Mouse (Mus musculus): ENCODE data around the gene Rplp0. TPM values are rescaled to one million over a fixed set of nuclear protein-coding genes. Genes with fewer than 3 reads are reported as not detected.

Gene Rplp0
- polyA plus RNA-seq, 1 experiment from 2014 or later = 1,038 TPM

DNA sequence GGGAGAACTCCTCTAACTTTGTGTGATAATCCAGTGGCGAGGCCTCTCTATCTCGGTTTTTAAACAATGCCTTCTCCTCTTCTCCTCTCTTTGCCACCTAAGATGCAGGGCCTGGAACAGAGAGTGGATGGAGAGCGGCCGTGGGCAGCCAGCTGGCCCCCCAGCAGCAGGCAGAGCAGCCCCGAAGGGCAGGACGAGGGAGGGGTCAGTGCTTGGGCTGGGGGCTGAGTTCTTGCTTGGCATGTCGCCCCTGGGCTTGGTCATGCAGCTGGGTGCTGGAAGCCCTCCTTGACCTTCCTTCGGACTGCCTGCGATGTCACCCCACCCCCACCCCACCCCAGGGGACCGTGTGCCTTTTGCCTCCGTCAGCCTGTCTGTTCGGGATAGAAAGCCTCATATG, 7.9 kb upstream of the Rplp0 start:
- DNase-seq (no peak), ATAC-seq (ENCODE audit: low FRiP score, low TSS enrichment) (no peak)
- H3K9ac ChIP-seq (replicated peaks; ENCODE audit: low read length) = no peak overlapping the region
- H3K27ac ChIP-seq (replicated peaks; ENCODE audit: low read depth, low read length) = no peak overlapping the region
- H3K9me3 ChIP-seq (ENCODE audit: control insufficient read depth, low read length) = no peaks in the 10 kb centered on the region
- no peak overlapping the region for H3K4me2 ChIP-seq (ENCODE audit: low read length)
- no peak overlapping the region for H3K4me3 ChIP-seq (replicated peaks; ENCODE audit: low read depth, low read length)
- peaks cover 49% of the 10 kb centered on the region for H3K36me3 ChIP-seq (ENCODE audit: control insufficient read depth, insufficient read depth, low read length)
- 71% methylated on average over 12 of the region's 12 CpGs for WGBS
- no peaks in the 10 kb centered on the region for H3K27me3 ChIP-seq (ENCODE audit: control insufficient read depth, insufficient read depth, low read length)
- H3K4me1 ChIP-seq (ENCODE audit: control insufficient read depth, insufficient read depth, low read length) = no peaks in the 10 kb centered on the region

DNA sequence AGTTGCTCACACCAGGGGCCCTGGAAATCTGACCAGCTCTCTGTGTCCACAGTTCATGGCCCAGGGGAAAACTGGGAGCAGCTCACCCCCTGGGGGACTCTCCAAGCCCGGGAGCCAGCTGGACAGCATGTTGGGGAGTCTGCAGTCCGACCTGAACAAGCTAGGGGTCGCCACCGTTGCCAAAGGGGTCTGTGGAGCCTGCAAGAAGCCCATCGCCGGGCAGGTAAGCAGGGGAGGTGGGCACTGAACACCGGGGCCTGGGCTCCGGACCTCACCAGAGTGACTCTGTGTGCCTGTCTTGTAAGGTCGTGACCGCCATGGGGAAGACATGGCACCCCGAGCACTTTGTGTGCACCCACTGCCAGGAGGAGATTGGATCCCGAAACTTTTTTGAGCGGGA, 7.5 kb upstream of the Rplp0 start:
- no peak overlapping the region for H3K27ac ChIP-seq (replicated peaks; ENCODE audit: low read depth, low read length)
- no peaks in the 10 kb centered on the region for H3K9me3 ChIP-seq (ENCODE audit: control insufficient read depth, low read length)
- H3K4me3 ChIP-seq (replicated peaks; ENCODE audit: low read depth, low read length) = no peak overlapping the region
- no peaks in the 10 kb centered on the region for H3K4me1 ChIP-seq (ENCODE audit: control insufficient read depth, insufficient read depth, low read length)
- ATAC-seq (ENCODE audit: low FRiP score, low TSS enrichment) (no peak), DNase-seq (no peak)
- no peak overlapping the region for H3K9ac ChIP-seq (replicated peaks; ENCODE audit: low read length)
- H3K4me2 ChIP-seq (ENCODE audit: low read length) = no peak overlapping the region
- WGBS = 88% methylated on average over 13 of the region's 13 CpGs
- peaks cover 46% of the 10 kb centered on the region for H3K36me3 ChIP-seq (ENCODE audit: control insufficient read depth, insufficient read depth, low read length)
- no peaks in the 10 kb centered on the region for H3K27me3 ChIP-seq (ENCODE audit: control insufficient read depth, insufficient read depth, low read length)

DNA sequence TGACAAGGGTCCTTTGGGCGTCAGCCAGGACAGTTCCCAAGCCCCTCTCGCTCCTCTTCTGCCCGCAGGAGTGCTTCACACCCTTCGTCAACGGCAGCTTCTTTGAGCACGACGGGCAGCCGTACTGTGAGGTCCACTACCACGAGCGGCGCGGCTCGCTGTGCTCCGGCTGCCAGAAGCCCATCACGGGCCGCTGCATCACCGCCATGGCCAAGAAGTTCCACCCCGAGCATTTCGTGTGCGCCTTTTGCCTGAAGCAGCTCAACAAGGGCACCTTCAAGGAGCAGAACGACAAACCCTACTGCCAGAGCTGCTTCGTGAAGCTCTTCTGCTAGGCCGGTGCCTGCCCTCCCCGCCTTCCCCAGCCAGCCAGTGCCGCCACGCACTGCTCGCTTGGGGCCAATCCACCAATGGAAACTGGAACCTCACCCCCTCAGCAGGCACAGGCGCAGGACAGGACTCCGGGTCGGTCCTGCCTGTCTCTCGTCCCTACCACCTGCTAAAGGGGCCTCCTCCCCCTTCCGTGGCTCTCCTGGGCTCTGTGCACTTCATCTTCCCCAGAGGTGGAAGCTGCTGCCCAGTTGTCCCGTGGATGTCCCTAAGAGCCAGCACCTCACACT, 5.4 kb upstream of the Rplp0 start:
- Histone ChIP-seq H3K9ac (replicated peaks; ENCODE audit: low read length) (no peak overlapping the region), H3K36me3 (ENCODE audit: control insufficient read depth, insufficient read depth, low read length) (peaks cover 30% of the 10 kb centered on the region), H3K27ac (replicated peaks; ENCODE audit: low read depth, low read length) (no peak overlapping the region), H3K4me3 (replicated peaks; ENCODE audit: low read depth, low read length) (no peak overlapping the region), H3K27me3 (ENCODE audit: control insufficient read depth, insufficient read depth, low read length) (no peaks in the 10 kb centered on the region), H3K4me2 (ENCODE audit: low read length) (no peak overlapping the region), H3K9me3 (ENCODE audit: control insufficient read depth, low read length) (no peaks in the 10 kb centered on the region), H3K4me1 (ENCODE audit: control insufficient read depth, insufficient read depth, low read length) (no peaks in the 10 kb centered on the region)
- WGBS = 83% methylated on average over 33 of the region's 33 CpGs
- ATAC-seq (ENCODE audit: low FRiP score, low TSS enrichment) = no peak
- no peak for DNase-seq

DNA sequence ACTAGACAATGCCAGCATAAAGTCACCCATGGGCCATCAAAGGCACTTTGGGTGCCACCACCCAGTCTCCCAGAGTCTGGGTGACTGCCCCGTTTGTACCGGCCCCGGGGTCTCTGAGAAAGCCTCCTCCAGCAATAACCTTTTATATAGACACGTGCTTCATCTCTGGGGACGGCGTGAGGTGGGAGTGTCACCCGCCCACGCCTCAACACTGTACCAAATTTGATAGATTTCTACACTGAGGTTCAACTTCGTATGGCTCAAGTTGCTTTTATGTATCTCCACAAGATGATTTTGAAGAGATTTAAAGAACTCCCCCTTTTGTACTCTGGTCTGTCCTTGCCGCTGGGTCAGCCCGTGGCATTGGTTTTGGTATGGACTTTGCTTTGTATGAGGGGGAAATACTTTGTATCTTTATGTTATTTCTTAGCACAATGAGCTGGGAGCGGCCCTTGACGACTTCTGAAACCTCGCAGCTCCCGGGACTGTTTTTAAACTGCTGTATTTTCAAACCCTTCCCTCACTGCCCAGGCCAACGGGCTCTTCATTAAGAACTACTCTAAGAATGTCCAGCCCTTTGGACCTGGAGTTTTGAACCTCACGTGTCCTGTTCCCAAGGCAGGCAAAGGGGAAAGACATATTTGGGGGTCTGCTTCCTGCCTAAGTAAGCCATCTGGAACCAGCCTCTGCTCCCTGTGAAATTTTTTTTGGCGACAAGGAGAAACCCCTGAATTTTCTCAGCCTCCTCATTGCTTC, 4.6 kb upstream of the Rplp0 start:
- DNase-seq (no peak), ATAC-seq (ENCODE audit: low FRiP score, low TSS enrichment) (no peak)
- Histone ChIP-seq H3K4me2 (ENCODE audit: low read length) (no peak overlapping the region), H3K4me1 (ENCODE audit: control insufficient read depth, insufficient read depth, low read length) (no peaks in the 10 kb centered on the region), H3K4me3 (replicated peaks; ENCODE audit: low read depth, low read length) (no peak overlapping the region), H3K9ac (replicated peaks; ENCODE audit: low read length) (no peak overlapping the region), H3K27me3 (ENCODE audit: control insufficient read depth, insufficient read depth, low read length) (no peaks in the 10 kb centered on the region), H3K36me3 (ENCODE audit: control insufficient read depth, insufficient read depth, low read length) (peaks cover 26% of the 10 kb centered on the region), H3K27ac (replicated peaks; ENCODE audit: low read depth, low read length) (no peak overlapping the region), H3K9me3 (ENCODE audit: control insufficient read depth, low read length) (no peaks in the 10 kb centered on the region)
- 93% methylated on average over 18 of the region's 18 CpGs for WGBS

DNA sequence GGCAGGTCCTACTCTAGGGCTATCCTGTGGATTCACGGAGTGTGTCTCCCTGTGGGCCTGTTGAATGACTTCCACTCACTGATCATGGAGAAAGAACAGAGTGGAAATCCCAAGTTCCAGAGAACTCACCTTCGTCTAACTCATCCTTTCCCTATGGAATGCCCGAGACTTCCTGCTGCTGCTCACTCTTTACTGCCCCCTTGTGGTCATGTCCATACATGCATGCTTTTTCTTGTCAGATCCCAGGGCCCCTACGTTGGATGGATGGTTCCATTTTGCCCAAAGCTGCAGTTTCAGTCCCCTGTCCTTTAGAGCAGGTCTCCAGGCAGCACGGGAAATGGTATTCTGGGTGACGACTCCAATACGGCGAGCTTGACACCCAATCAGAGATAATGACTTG, 3.0 kb upstream of the Rplp0 start:
- WGBS = 12% methylated on average over 8 of the region's 8 CpGs
- Histone ChIP-seq H3K4me3 (replicated peaks; ENCODE audit: low read depth, low read length) (no peak overlapping the region), H3K36me3 (ENCODE audit: control insufficient read depth, insufficient read depth, low read length) (peaks cover 32% of the 10 kb centered on the region), H3K9me3 (ENCODE audit: control insufficient read depth, low read length) (no peaks in the 10 kb centered on the region), H3K9ac (replicated peaks; ENCODE audit: low read length) (no peak overlapping the region), H3K4me2 (ENCODE audit: low read length) (no peak overlapping the region), H3K27me3 (ENCODE audit: control insufficient read depth, insufficient read depth, low read length) (no peaks in the 10 kb centered on the region), H3K27ac (replicated peaks; ENCODE audit: low read depth, low read length) (no peak overlapping the region), H3K4me1 (ENCODE audit: control insufficient read depth, insufficient read depth, low read length) (peaks cover 9% of the 10 kb centered on the region)
- DNase-seq = peak; percentile 86
- no peak for ATAC-seq (ENCODE audit: low FRiP score, low TSS enrichment)

DNA sequence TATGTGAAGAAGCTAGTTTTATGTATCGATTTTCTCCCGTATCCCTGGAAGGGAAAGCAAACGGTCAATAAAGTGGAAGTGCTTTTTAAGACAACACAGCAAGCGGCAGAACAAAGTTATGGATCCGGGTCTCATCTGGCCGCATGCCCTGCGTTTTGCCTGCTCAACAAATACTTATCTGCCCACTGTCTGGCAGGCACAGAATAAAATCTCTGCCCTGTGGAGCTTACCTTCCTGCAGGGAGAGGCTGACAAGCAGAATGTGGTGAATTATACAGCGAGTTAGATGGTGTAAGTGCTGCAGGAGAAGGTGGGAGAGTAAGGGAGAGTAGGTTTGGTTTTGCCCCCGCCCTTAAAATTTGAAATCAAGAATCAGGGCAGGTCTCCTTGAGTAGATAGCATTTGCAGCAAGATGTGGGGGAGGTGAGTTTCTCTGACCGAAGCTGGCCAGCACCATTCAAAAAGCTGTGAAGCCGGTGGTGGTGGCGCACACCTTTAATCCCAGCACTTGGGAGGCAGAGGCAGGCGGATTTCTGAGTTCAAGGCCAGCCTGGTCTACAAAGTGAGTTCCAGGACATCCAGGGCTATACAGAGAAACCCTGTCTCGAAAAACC, 979 bp upstream of the Rplp0 start:
- Histone ChIP-seq H3K36me3 (ENCODE audit: control insufficient read depth, insufficient read depth, low read length) (peaks cover 39% of the 10 kb centered on the region), H3K4me2 (ENCODE audit: low read length) (no peak overlapping the region), H3K27me3 (ENCODE audit: control insufficient read depth, insufficient read depth, low read length) (no peaks in the 10 kb centered on the region), H3K9ac (replicated peaks; ENCODE audit: low read length) (no peak overlapping the region), H3K9me3 (ENCODE audit: control insufficient read depth, low read length) (no peaks in the 10 kb centered on the region), H3K27ac (replicated peaks; ENCODE audit: low read depth, low read length) (no peak overlapping the region), H3K4me1 (ENCODE audit: control insufficient read depth, insufficient read depth, low read length) (peaks cover 9% of the 10 kb centered on the region), H3K4me3 (replicated peaks; ENCODE audit: low read depth, low read length) (no peak overlapping the region)
- WGBS = 93% methylated on average over 14 of the region's 14 CpGs
- DNase-seq = no peak
- ATAC-seq (ENCODE audit: low FRiP score, low TSS enrichment) = no peak

DNA sequence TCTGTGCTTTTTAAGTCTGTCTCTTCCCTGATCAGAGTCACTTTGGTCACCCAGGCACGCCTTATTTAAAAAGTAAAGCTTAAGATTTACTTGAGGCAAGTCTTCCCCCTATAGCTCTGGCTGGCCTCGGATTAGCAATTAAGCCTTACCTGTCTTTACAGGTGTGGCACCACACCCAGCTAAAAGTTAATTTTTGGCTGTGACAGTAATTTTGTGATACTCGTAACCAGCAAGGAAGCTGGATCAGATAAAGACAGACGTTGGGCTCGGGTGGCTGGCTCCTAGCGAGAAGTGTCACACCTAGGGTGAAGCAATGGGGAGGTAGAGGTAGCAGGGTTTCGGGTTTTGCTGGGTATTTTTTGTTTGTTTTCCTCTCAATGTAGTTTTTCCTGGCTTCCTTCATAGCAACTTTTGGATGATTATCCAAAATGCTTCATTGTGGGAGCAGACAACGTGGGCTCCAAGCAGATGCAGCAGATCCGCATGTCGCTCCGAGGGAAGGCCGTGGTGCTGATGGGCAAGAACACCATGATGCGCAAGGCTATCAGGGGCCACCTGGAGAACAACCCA, 1.2 kb downstream of the Rplp0 start:
- Histone ChIP-seq H3K27me3 (ENCODE audit: control insufficient read depth, insufficient read depth, low read length) (no peaks in the 10 kb centered on the region), H3K36me3 (ENCODE audit: control insufficient read depth, insufficient read depth, low read length) (peaks cover 35% of the 10 kb centered on the region), H3K4me1 (ENCODE audit: control insufficient read depth, insufficient read depth, low read length) (peaks cover 14% of the 10 kb centered on the region), H3K9me3 (ENCODE audit: control insufficient read depth, low read length) (no peaks in the 10 kb centered on the region), H3K27ac (replicated peaks; ENCODE audit: low read depth, low read length) (no peak overlapping the region), H3K4me3 (replicated peaks; ENCODE audit: low read depth, low read length) (peak overlapping the region; percentile 70), H3K9ac (replicated peaks; ENCODE audit: low read length) (peak overlapping the region; percentile 90), H3K4me2 (ENCODE audit: low read length) (peak overlapping the region; percentile 73)
- 47% methylated on average over 13 of the region's 13 CpGs for WGBS
- no peak for ATAC-seq (ENCODE audit: low FRiP score, low TSS enrichment)
- no peak for DNase-seq

DNA sequence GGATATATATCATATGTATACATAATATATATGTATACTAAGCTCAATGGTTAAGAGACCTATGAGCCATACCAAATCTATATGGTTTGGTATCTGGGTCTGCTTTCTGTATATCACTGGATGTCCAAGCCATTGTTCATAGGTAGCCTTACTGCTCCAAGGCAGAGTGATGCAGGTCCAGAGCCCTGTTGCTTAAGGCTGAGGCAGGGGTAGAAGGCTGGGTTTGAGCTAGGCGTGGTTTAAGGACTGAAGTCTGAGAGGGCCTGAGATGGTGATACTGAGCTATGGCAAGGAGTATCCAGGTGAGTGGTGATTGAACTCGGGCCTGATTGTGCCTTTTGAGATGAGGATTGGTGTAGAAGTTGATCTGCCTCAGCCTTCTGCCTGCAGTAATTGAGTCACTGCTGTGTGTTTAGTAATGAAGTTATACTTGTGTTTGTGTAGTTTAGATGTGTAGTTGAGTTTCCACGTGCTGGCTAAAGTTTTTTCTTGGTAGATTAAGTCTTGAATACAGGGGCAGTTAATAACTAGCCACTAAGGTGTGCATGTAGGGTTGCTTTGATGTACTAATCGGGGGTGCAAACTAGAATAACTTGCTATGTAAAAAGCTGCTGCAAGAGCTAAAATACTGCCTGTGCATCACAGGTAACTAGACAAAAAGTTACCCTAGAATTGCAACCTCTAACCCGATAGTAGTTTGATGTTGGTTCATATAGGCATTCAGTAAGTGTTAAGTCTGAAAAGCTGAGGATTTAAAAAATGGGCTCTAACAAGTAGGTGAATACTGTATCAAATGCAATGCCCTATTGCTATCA, 4.7 kb downstream of the Rplp0 start:
- Histone ChIP-seq H3K4me3 (replicated peaks; ENCODE audit: low read depth, low read length) (peak overlapping the region; percentile 96; the same call in 1 of the 2 replicates), H3K4me2 (ENCODE audit: low read length) (peak overlapping the region; percentile 84), H3K36me3 (ENCODE audit: control insufficient read depth, insufficient read depth, low read length) (peaks cover 35% of the 10 kb centered on the region), H3K27me3 (ENCODE audit: control insufficient read depth, insufficient read depth, low read length) (no peaks in the 10 kb centered on the region), H3K9me3 (ENCODE audit: control insufficient read depth, low read length) (no peaks in the 10 kb centered on the region), H3K27ac (replicated peaks; ENCODE audit: low read depth, low read length) (no peak overlapping the region), H3K9ac (replicated peaks; ENCODE audit: low read length) (peak overlapping the region; percentile 88), H3K4me1 (ENCODE audit: control insufficient read depth, insufficient read depth, low read length) (peaks cover 19% of the 10 kb centered on the region)
- 39% methylated on average over 5 of the region's 5 CpGs for WGBS
- DNase-seq (no peak), ATAC-seq (ENCODE audit: low FRiP score, low TSS enrichment) (no peak)
